Mouse (Mus musculus): ENCODE results near the gene Syce1l.
A peak's percentile ranks its signal among the peaks of the same experiment; 100 is the strongest.

The Syce1l gene

DNA sequence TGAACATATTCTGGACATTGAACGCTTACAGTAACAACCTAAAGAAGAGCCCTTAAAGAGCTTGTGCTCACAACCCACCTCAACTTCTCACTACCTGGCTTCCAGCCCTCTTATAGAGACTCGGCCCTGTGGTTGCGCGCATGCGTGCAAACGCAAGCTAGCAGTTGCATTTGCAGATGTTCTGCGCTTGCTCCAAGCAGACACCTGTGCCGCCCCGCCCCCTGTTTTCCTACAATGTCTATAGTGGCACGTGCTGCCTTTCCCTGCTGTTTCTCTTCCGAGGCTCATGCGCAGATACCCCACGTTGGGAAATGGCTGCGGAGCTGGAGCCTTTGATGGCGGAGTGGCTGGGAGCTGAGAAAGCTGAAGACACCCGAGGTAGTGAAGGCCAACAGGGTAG, at the start of gene Syce1l:
Gene Syce1l (plus strand): TSS at position 288 of the 400 bp plus-strand sequence.
- DNase-seq (ENCODE audit: low spot score in 2 of 2): no peak

- no peak for DNase-seq (ENCODE audit: low spot score in 2 of 2)
Observed at GRCm38 (mm10) chr8:113598401-113598800, 44.6 kb upstream of the Syce1l start.

- DNase-seq (ENCODE audit: low spot score in 2 of 2): no peak
Observed at GRCm38 (mm10) chr8:113632634-113633033, 10.4 kb upstream of the Syce1l start.

DNA sequence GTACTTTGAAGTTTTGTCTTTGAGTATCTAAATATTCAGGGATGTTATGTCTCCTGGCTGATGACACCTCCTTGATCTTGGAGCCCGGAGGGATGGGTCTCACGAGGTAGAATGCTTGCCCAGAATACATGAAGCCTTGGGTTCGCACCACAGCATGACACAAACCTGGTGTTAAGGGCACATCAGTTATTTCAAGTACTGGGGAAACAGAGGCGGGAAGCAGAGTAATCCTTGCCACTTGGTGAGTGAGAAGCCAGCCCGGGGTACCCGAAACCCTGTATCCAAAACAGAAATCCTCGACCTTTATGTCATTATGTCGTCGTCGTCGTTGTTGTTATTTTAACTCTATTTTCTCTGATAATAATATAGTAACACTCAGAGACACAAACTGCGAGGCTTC, 8.9 kb upstream of the Syce1l start:
- DNase-seq (ENCODE audit: low spot score in 2 of 2): no peak

GRCm38 (mm10) chr8:113634670-113635591, 8.1 kb upstream of the Syce1l start, which contains the start of gene Mon1b:
Gene Mon1b, plus strand, starts transcription at chr8:113635587.
- DNase-seq (ENCODE audit: low spot score in 2 of 2): peak; percentile 95 to 98

GRCm38 (mm10) chr8:113635592-113636279, 7.3 kb upstream of the Syce1l start:
- DNase-seq (ENCODE audit: low spot score in 2 of 2): no peak

DNA sequence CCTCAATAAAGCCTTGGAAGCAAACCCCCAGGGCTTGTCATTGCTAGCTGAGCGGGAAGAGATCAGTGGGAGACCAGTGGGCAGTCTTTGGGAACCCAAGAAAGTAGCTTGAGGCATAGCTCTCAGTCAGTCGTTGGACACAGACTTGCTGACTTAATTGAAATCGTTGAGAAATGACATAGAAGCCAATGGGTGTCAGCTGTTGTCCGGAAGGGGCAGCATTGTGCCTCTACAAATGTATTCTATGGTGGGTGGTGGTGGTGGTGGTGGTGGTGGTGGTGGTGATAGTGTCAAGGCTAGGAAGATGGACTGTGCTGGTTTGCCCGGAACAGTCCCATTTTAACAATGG, 6.8 kb upstream of the Syce1l start:
- no peak for DNase-seq (ENCODE audit: low spot score in 2 of 2)

- DNase-seq (ENCODE audit: low spot score in 2 of 2): no peak
Observed at GRCm38 (mm10) chr8:113640357-113640756, 2.7 kb upstream of the Syce1l start.

DNA sequence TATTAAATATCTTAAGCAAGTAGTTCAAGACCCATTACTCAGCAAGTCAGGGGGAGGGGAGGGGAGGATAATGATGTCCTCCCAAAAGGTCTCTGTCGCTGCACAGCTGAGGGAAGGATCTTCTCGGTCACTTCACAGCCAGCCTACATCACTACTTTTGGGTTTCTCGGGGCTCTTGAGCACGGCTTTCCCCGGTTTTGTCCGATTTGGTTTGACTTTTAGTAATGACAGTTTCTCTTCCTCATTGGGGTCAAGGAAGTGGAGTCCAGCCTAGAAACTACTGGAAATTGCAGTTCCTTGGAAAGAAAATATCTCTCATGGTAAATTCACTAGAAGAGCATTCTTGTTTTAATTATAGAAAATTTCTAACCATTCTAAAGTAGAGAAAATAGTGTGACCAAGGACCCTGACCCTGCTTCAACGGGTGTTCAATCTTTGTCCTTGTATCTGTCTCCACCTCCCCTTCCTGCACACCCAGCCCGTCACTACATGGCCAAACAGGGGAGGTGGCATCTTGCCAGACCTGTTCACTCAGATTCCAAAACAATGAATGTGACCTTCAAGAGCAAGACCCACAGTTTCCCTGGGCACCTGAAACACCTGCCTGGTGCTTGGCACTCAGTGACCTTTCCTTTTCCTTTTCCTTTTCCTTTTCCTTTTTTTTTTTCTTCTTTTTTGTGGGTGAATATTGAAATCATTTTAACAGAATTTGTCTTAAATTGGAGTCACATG, 632 bp downstream of the Syce1l start:
- DNase-seq (ENCODE audit: low spot score in 2 of 2): peak in 1 of 2 experiments; percentile 30

DNA sequence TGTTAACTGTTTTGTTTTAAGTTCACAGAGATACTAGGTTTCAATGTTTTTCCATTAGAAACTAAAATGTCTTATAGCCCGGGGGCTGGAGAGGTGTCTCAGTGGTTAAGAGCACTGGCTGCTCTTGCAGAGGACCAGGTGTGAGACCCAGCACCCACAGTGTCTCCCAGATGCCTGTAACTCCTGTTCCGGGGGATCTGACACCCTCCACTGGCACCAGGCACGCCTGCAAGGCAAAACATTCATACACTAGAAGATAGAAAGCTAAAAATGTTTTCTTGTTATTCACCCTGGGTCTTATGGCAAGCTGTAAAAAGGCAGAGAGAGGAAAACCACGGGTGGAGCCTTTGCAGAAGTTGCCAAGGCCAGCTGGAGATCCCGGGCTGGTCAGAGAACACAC, 2.2 kb downstream of the Syce1l start:
- no peak for DNase-seq (ENCODE audit: low spot score in 2 of 2)

GRCm38 (mm10) chr8:113652450-113652849, 9.4 kb downstream of the Syce1l start:
- DNase-seq (ENCODE audit: low spot score in 2 of 2): no peak

DNA sequence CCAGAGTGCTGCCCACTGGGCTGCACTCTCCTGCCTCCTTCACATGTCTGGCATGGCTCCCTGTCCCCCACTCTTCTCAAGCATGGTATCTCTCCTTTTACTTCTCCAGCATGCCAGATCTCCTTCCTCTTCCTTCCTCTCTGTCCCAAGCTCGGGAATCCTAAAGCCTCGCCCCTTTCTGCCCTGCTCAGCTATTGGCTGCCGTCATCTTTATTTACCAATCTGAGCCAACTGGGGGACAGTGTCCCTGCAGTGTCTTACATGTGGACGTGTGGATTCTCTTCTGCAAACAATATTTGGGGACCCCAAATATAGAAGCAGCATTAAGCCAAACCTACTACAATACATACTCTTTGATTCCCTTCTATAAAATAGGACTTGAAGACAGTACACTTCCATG, 10.1 kb downstream of the Syce1l start:
- DNase-seq (ENCODE audit: low spot score in 2 of 2): no peak

- no peak for DNase-seq (ENCODE audit: low spot score in 2 of 2)
Observed at GRCm38 (mm10) chr8:113656154-113656553, 13.1 kb downstream of the Syce1l start.

GRCm38 (mm10) chr8:113656681-113657298, 13.8 kb downstream of the Syce1l start:
- DNase-seq (ENCODE audit: low spot score in 2 of 2): no peak

- DNase-seq (ENCODE audit: low spot score in 2 of 2): no peak
Observed at GRCm38 (mm10) chr8:113660128-113660527, 17.1 kb downstream of the Syce1l start.

- DNase-seq (ENCODE audit: low spot score in 2 of 2): peak; percentile 52 to 66
Observed at GRCm38 (mm10) chr8:113664544-113664943, 21.5 kb downstream of the Syce1l start.

GRCm38 (mm10) chr8:113665036-113665435, 22.0 kb downstream of the Syce1l start:
- no peak for DNase-seq (ENCODE audit: low spot score in 2 of 2)

GRCm38 (mm10) chr8:113665951-113666350, 22.9 kb downstream of the Syce1l start:
- DNase-seq (ENCODE audit: low spot score in 2 of 2): no peak

GRCm38 (mm10) chr8:113666714-113667432, 23.9 kb downstream of the Syce1l start:
- no peak for DNase-seq (ENCODE audit: low spot score in 2 of 2)

DNA sequence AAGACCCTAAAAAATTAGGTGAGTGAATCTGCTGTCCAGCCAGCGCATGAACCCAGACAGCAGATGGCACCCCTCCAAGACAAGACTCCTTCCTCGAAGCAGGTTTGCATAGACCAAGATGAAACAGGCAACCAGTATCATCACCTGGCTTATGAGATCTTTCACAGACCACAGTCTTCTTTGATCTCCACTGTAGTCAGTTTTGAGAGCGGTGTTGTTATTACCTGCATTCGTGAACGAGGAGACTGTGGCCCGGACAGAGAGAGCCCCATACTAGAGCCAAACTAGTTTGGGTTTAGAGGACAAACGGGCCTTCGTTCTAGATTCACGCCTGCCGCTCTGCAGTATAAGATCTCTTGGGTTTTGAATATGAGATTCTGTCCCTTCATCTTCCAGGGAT, 26.9 kb downstream of the Syce1l start:
- no peak for DNase-seq (ENCODE audit: low spot score in 2 of 2)

DNA sequence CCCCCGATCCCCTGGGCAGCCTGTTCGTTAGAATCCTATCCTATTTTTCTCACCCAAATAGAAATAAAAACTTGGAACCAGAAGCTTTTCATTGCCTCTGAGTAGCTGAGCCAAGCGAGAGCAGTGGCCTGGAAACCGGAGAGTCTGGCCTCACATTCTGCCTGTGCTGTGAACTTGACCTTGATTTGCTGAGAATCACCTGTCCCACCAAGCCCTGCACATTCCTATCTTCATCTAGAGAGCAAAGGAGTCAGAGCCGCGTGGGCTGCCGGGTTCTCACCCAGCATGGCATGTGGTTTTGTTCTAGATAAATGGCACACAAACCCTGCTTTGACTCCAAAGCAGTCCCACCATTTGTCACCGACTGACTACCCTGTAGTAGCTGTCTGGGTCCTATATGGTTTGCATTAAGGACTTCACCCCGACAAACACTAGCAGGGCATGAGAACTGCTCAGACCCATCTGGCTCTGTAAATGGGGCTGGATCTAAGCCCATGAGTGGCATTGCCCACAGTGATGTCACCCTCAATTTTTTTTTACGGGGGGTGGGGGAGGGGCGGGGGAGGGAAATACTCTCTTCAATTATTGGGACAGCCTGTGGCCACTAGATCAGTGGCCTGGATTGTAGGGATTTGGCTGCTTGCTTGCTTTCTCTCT, 29.7 kb downstream of the Syce1l start:
- DNase-seq (ENCODE audit: low spot score in 2 of 2): no peak
